ENCODE assay signal across 9 mouse cellular contexts in genomic region chr17:22799707-22800106, GRCm38 (mm10).
DNase-seq lines count a peak whose midpoint lies in the region; ATAC-seq and TF ChIP-seq lines count a peak whose summit lies in the region.
"Had no signal": no experiment of that assay in that cellular context is flagged by ENCODE, and none has a peak within 500 bp of the region (broad histone marks: within the 10 kb centered on the region; RNA-seq: fewer than 3 reads in every experiment).

No protein-coding gene starts in this region.

- H3K4me2 ChIP-seq in intestine, embryonic 15.5 days (replicated peaks): no peak overlapping the region
- H3K4me2 ChIP-seq: limb, embryonic 13.5 days had no signal

- no peaks in the 10 kb centered on the region for H3K4me1 ChIP-seq in intestine, embryonic 15.5 days (replicated peaks)
- H3K4me1 ChIP-seq: limb, embryonic 13.5 days had no signal

- H3K27ac ChIP-seq in layer of hippocampus, adult 2 months: no peak overlapping the region
- no peak overlapping the region for H3K27ac ChIP-seq in intestine, embryonic 15.5 days
- H3K27ac ChIP-seq: limb, embryonic 13.5 days had no signal

- DNase-seq in layer of hippocampus, adult 2 months (ENCODE audit: low spot score in 2 of 2): peak in 1 of 2 experiments; percentile 11
- DNase-seq in layer of hippocampus, adult 9-11 months: no peak
- DNase-seq in MEL-GATA-1-ER (ENCODE audit: extremely low read depth, low read depth) (peak; percentile 1), MN1 (ENCODE audit: low spot score) (no peak)
- DNase-seq in lung, postnatal 36 days: peak; percentile 30
- DNase-seq: midbrain, embryonic 14.5 days had no signal

- no peak overlapping the region for H3K9ac ChIP-seq in intestine, embryonic 15.5 days
- H3K9ac ChIP-seq: limb, embryonic 13.5 days had no signal

- peak; percentile 63 for TF ChIP-seq CTCF in layer of hippocampus, adult 2 months (conservative IDR thresholded peaks at IDR 0.05)

- H3K36me3 ChIP-seq in intestine, embryonic 15.5 days: no peaks in the 10 kb centered on the region

- ATAC-seq in CD4-positive, CD25-positive, alpha-beta regulatory T cell, adult 4 months: peak; percentile 54
- ATAC-seq in intestine, embryonic 15.5 days: no peak

- no peaks in the 10 kb centered on the region for H3K27me3 ChIP-seq in intestine, embryonic 15.5 days (replicated peaks)
- H3K27me3 ChIP-seq: limb, embryonic 13.5 days had no signal

- 64% methylated on average over 2 of the region's 2 CpGs for WGBS in intestine, embryonic 15.5 days

- H3K9me3 ChIP-seq in intestine, embryonic 15.5 days: no peaks in the 10 kb centered on the region

- no peak overlapping the region for H3K4me3 ChIP-seq in layer of hippocampus, adult 2 months
- H3K4me3 ChIP-seq in intestine, embryonic 15.5 days (replicated peaks): no peak overlapping the region
- H3K4me3 ChIP-seq: limb, embryonic 13.5 days had no signal

Comparison
In these comparisons a context has a peak if more than half of its experiments do, and no peak if none do; other contexts are left out.
1. DNase-seq: peak in MEL-GATA-1-ER (single experiment) and lung, postnatal 36 days (single experiment); none in layer of hippocampus, adult 9-11 months (single experiment) and MN1 (single experiment).